Mouse (Mus musculus) stomach, postnatal 0 days (tissue): Measurements from ENCODE around the gene Pkhd1. TPM values are rescaled to one million over a fixed set of nuclear protein-coding genes. Genes with fewer than 3 reads are reported as not detected.

Experiments used
- ATAC-seq: fragments of 200-750 bp; cut with Nextera tagmentation; 2 replicates; pipeline ENCODE4 v1.8.0; 2017; ENCODE audit not compliant: low FRiP score, low TSS enrichment
- DNase-seq: peaks from one replicate; pipeline ENCODE4 v3.0.0-alpha.2; 2016; ENCODE audit warnings: low spot score
- H3K27ac ChIP-seq: fragments of 300-500 bp; sonication (generic); replicated peaks from 2 replicates; pipeline ENCODE4 v1.5.1; 2014; ENCODE audit warnings: mild to moderate bottlenecking, control low read depth
- H3K27me3 ChIP-seq: fragments of 300-500 bp; sonication (generic); 2 replicates; pipeline ENCODE4 v1.6.1; 2014; ENCODE audit warnings: low read length; ENCODE audit not compliant: control insufficient read depth, insufficient read depth
- H3K36me3 ChIP-seq: fragments of 300-500 bp; sonication (generic); 2 replicates; pipeline ENCODE4 v1.6.1; 2014; ENCODE audit warnings: low read length, mixed read lengths; ENCODE audit not compliant: control insufficient read depth, insufficient read depth
- H3K4me1 ChIP-seq: fragments of 300-500 bp; sonication (generic); replicated peaks from 2 replicates; pipeline ENCODE4 v1.6.1; 2014; ENCODE audit warnings: antibody characterized with exemption; ENCODE audit not compliant: control insufficient read depth, insufficient read depth
- H3K4me2 ChIP-seq: fragments of 300-500 bp; sonication (generic); replicated peaks from 2 replicates; pipeline ENCODE4 v1.6.1; 2014; ENCODE audit warnings: low read depth, mild to moderate bottlenecking, control low read depth, moderate library complexity
- H3K4me3 ChIP-seq: fragments of 300-500 bp; sonication (generic); 2 replicates; pipeline ENCODE4 v1.5.1; 2014; ENCODE audit warnings: low read depth, low read length, control low read depth
- H3K9ac ChIP-seq: fragments of 300-500 bp; sonication (generic); 2 replicates; pipeline ENCODE4 v1.6.1; 2014; ENCODE audit warnings: mild to moderate bottlenecking, low read length, control low read depth, mixed read lengths
- H3K9me3 ChIP-seq: fragments of 300-500 bp; sonication (generic); 2 replicates; pipeline ENCODE4 v1.6.1; 2016; ENCODE audit warnings: low read length; ENCODE audit not compliant: control insufficient read depth
- CTCF ChIP-seq: IDR thresholded peaks from 2 replicates; pipeline ENCODE4 v1.5.1; 2016; ENCODE audit warnings: antibody characterized with exemption, low read depth, mild to moderate bottlenecking, moderate library complexity
- EP300 ChIP-seq: optimal IDR thresholded peaks from 2 replicates; pipeline ENCODE3; 2016; ENCODE audit warnings: antibody characterized with exemption
- WGBS: fragments of 180-500 bp; shearing (Covaris S2); extraction: QIAGEN DNeasy Blood & Tissue Kit; methylation state at CpG from one replicate; pipeline ENCODE4 v1.1.7; 2014; 5-methylcytosine and 5-hydroxymethylcytosine counted together
- polyA plus RNA-seq: library from polyadenylated mRNA; unstranded; fragments of >200 nt; fragmentation: Nextera tagmentation; extraction: Ambion mirVana; gene quantifications from 2 replicates; pipeline ENCODE4 v1.2.1, GENCODE M21; 2015

The Pkhd1 gene
- polyA plus RNA-seq, 1 experiment from 2014 or later, result 0.39 TPM

DNA sequence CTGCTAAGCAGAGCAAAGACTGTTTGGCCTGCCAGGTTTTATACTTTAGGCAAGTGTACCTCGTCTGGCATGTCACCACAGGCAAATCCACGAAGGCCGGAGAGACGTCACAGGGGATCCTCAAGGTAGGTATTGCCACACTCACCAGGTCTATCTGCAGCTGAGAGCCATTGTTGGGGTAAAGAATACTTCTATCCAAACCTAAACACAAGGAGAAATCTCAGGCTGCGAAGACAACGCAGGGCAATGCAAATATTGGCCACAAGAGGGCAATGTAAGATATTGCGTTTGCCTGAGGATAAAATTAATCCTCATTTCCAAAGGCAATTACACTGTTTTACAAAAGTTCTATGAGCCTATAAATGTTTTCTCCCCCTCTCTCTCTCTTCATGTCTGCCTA lies 5.2 kb downstream of the Pkhd1 start:
- peak; percentile 44 for DNase-seq
- WGBS, result 27% methylated on average over 7 of the region's 7 CpGs
- ATAC-seq, result no peak

DNA sequence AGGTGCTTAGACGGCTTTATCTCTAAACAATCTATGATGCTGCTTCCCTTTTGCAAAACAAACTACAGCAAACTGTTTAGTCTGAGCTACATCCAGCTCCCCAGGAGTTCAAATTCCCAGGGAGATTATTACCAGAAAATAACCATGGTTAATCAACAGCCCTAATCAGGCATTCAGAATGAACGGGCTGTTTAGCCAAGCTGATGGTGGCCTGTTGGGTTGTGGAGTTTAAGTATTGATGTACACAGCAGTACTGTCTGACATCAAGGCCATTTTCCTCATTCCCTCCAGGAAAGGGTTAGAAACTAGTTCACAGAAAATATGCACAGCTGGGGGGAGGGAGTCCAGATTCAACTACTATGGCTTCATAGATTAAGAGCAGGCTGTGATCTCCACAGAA lies 12.4 kb downstream of the Pkhd1 start:
- no peaks in the 10 kb centered on the region for H3K36me3 ChIP-seq
- H3K27me3 ChIP-seq, result no peaks in the 10 kb centered on the region
- H3K27ac ChIP-seq, result no peak overlapping the region
- H3K4me3 ChIP-seq, result no peak overlapping the region
- no peak for TF ChIP-seq EP300
- no peak for TF ChIP-seq CTCF
- no peaks in the 10 kb centered on the region for H3K4me1 ChIP-seq
- ATAC-seq, result no peak
- DNase-seq, result no peak
- no peak overlapping the region for H3K9ac ChIP-seq
- 59% methylated on average over 2 of the region's 2 CpGs for WGBS
- H3K4me2 ChIP-seq, result no peak overlapping the region
- H3K9me3 ChIP-seq, result no peaks in the 10 kb centered on the region

More for the DNA sequence above, 5.2 kb downstream of the Pkhd1 start:
- Histone ChIP-seq H3K4me1 (no peaks in the 10 kb centered on the region), H3K9ac (no peak overlapping the region), H3K27ac (no peak overlapping the region), H3K4me3 (no peak overlapping the region), H3K27me3 (no peaks in the 10 kb centered on the region), H3K4me2 (no peak overlapping the region), H3K36me3 (no peaks in the 10 kb centered on the region), H3K9me3 (no peaks in the 10 kb centered on the region)
- TF ChIP-seq CTCF, result peak; percentile 90
- no peak for TF ChIP-seq EP300

DNA sequence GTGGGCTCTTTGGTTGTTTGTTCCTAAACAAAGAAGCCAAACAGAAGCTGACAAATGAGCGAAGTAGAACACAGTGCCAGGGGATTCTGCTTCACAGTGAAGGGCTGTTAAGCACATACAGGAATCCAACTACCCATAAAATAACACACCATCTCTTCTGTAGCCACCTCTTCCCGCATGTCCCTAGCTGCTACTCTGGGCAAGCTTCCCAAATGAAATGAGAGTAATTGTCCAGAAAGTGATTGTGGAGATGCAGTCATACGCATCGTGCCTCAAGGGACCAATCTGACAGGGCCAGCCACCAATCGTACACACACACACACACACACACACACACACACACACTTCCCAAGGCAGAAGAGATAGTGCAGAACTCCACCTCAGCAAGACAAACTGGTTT lies 27.4 kb downstream of the Pkhd1 start:
- Histone ChIP-seq H3K36me3 (no peaks in the 10 kb centered on the region), H3K27me3 (no peaks in the 10 kb centered on the region), H3K9ac (no peak overlapping the region), H3K9me3 (no peaks in the 10 kb centered on the region), H3K27ac (no peak overlapping the region), H3K4me3 (no peak overlapping the region), H3K4me2 (no peak overlapping the region), H3K4me1 (no peaks in the 10 kb centered on the region)
- no peak for TF ChIP-seq CTCF
- no peak for TF ChIP-seq EP300
- ATAC-seq (no peak), DNase-seq (no peak)
- WGBS, result 76% methylated on average over 5 of the region's 5 CpGs

DNA sequence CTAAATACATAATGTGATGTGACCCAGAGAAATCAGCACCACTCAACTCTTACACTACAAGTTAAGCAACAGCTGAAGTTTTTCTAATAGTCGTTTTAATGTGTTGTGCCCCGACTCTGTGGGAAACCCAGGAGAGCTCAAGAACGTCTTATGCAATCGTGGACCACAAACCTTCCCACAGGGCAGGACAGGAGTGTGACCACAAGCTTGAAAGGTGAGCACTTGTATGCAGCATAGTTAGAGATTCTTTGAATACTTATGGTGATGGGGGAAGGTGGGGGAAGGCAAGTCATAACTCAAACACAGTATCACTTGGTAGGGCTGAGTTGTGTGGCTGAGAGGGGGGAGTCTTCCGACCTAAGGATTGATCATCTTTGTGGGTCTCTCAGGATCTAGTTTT lies 46.4 kb downstream of the Pkhd1 start:
- Histone ChIP-seq H3K36me3 (no peaks in the 10 kb centered on the region), H3K27ac (no peak overlapping the region), H3K9ac (no peak overlapping the region), H3K27me3 (no peaks in the 10 kb centered on the region), H3K4me3 (no peak overlapping the region), H3K9me3 (no peaks in the 10 kb centered on the region), H3K4me2 (no peak overlapping the region), H3K4me1 (no peaks in the 10 kb centered on the region)
- TF ChIP-seq EP300 (no peak), CTCF (no peak)
- DNase-seq (no peak), ATAC-seq (no peak)
- 73% methylated on average over 5 of the region's 5 CpGs for WGBS

DNA sequence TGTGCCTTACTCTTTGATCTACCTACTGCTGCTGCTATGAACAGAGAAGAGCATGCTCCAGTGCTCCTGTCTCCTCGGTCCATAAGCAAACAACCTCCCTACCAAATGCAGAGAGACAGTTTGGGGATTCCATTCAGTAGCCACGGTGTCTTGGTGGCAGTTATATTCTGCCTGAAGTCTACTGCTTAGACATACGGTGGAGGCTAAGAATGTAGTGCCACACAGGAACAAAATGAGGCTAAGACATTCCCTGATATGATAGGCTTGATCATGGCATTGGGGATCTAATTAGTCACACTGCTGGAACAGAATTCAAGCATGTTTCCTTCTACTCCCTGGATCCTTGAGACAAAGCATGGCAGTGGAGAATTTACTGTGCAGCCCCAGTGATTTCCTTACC lies 48.4 kb downstream of the Pkhd1 start:
- no peak overlapping the region for H3K9ac ChIP-seq
- no peak for TF ChIP-seq CTCF
- no peak for TF ChIP-seq EP300

DNA sequence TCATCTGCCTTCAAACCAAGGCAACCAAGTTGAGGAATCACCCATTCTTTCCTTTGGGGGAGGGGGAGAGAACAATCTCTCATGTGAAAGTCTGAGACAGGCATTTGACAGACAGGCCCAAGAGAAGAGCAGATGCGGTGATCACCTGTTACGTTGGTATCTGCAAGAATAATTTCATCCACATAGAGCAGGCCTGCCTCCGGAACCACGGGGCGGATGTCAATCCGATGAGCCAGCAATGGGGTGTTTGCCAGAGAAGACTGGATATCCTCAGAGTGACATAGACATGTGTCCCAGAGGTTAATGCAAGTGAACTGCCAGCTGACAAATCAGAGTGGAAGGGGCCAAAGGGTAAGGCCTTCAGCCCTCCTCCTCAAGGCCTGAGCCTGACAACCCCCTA lies 59.4 kb downstream of the Pkhd1 start:
- H3K27ac ChIP-seq, result no peak overlapping the region
- ATAC-seq (no peak), DNase-seq (no peak)
- H3K9me3 ChIP-seq, result no peaks in the 10 kb centered on the region
- no peak for TF ChIP-seq CTCF
- H3K4me1 ChIP-seq, result no peaks in the 10 kb centered on the region
- no peaks in the 10 kb centered on the region for H3K27me3 ChIP-seq
- no peaks in the 10 kb centered on the region for H3K36me3 ChIP-seq
- H3K9ac ChIP-seq, result no peak overlapping the region
- H3K4me3 ChIP-seq, result no peak overlapping the region
- no peak overlapping the region for H3K4me2 ChIP-seq
- 87% methylated on average over 6 of the region's 6 CpGs for WGBS

More for the DNA sequence above, 48.4 kb downstream of the Pkhd1 start:
- Histone ChIP-seq H3K36me3 (no peaks in the 10 kb centered on the region), H3K27ac (no peak overlapping the region), H3K27me3 (no peaks in the 10 kb centered on the region), H3K4me3 (no peak overlapping the region), H3K4me2 (no peak overlapping the region), H3K4me1 (no peaks in the 10 kb centered on the region), H3K9me3 (no peaks in the 10 kb centered on the region)
- 72% methylated on average over 3 of the region's 3 CpGs for WGBS
- ATAC-seq (no peak), DNase-seq (no peak)
